Mouse (Mus musculus) liver, adult (tissue): ENCODE results near the gene Pitpnc1.

Experiments
- GATA4 ChIP-seq: IDR thresholded peaks from 2 replicates; pipeline ENCODE4 v1.6.1; 2014; ENCODE audit warnings: mild to moderate bottlenecking, low read length; ENCODE audit not compliant: insufficient replicate concordance

Gene Pitpnc1

DNA sequence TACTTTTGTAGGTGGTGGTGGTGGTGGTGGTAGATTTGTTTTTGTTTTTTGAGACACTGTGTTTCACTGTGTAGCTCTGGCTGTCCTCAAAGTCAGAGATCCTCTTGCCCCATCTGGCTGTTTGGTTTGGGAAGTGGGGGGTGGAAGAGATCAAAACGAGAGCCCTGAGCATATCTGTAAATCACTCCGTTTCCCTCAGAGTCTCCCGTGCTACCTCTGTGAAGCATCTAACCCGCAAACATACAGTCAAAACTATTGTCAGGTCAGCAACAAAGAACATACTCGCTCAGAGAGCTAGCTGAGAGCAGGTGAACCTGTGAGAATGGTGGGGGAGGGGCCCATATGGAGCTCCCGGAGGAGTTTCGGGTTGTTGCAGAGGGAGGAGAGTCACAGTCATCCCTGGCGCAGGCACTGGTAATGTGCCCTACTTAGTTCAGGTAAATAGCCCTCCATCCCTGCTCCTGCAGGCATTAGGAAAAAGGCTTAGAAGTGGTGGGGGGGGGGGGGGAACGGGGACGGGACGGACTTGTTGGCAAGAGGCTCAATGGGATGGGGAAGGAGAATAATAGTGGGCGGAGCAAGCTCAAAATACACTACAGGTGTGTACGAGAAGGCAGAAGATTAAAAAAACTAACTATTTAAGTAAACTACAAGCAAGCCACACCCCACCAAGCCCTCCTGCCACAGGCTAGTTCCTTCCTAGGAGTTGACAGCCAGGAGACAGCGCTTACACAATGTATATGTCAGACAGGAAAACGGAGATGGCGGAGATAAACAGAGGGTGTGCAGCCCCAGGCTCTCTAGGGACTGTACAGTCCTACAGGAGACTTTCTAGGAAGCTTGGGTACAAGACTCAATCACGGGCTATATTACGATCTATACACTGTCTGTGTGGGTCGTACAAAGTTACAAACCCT, 15.7 kb downstream of the Pitpnc1 start:
- TF ChIP-seq GATA4, result no peak

DNA sequence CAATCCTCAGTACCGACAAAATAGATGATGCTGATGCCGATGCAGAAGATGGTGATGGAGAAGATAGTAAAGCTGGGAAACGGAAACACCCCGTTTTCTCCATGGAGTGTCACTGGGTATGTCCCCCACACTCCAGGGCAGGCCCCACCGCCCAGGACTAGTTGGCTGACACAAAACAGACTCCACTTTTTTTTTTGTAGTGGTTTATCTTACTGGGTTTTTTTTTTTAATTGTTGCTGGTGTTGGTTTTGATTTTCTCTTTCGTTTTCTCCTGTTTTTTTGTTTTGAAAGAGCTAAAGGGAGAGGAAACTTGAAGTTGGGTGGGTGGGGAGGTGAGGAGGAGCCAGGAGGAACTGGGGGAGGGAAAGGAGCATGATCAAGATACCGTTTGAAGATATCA, 18.4 kb downstream of the Pitpnc1 start:
- TF ChIP-seq GATA4, result no peak

DNA sequence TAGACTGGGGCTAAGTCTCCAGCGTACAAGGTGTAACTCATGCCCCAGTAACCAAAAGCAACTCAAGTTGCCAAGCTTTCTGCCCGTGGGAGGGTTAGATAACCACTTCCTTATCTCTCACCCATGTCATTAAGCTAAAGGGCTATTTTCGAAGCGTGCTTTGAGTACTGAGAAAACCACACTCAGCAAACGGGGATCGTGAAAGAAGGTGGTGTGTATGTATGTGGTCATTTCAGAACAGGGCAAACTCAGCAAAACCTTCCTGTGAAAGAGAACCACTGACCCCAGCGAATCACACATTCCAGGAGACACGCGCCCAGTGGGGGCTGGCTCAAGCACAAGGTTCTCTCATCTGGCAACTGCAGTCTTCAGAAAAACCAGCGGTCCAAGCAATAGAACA, 19.4 kb downstream of the Pitpnc1 start:
- TF ChIP-seq GATA4, result peak; percentile 71; the same call in 1 of the 2 replicates

DNA sequence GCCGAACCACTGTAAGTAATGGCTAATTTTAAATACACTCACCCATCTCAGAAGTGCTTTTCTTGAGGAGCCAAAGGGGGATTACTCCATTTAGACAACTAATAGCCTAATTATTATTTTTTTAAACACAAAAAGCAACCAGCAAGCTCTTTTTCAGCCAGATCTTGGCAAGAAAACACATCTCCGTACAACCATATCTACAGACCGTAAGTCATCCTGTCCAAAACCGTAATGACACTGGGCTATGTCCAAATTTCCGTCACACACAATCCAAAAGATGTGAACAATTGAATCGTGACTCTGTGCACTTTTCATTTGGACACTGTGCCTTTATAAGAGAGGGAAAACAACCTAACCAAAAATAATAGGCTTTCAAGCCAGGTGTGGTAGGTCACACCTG, 20.4 kb downstream of the Pitpnc1 start:
- TF ChIP-seq GATA4, result peak; percentile 60; the same call in 1 of the 2 replicates

DNA sequence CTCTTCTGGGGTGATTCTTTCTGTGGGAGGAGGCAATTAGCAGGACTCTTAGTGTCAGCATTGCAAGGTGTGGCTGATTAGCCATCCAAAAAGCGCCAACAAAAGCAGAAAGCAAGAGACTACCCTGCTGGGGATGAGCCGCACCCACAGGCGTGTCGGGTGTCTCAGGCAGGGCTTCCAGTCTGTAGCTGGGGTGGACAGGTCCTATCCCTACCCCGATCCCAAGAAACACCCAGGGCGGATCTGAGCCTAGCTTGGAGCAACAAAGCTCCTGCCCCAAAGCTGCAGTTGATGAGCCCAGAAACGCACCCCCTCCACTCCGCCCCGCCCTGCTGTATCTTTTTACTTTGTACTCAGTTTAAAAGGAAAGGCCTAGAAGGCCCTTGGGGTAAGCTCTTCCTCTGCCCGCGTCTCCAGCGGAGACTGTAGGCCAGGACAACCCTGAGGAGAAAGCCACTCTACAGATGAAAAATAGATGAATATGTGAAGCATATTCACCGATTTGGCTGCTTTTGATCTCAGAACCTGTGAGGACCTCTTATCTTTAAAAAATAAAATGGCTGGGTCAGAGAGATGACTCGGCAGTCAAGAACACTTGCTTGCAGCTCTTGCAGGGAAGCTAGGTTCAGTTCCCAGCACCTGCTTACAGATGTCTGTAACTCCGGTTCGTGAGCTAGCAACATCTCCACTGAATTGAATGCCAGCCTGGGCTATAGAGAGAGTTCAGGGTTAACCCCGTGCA, 21.2 kb downstream of the Pitpnc1 start:
- no peak for TF ChIP-seq GATA4

DNA sequence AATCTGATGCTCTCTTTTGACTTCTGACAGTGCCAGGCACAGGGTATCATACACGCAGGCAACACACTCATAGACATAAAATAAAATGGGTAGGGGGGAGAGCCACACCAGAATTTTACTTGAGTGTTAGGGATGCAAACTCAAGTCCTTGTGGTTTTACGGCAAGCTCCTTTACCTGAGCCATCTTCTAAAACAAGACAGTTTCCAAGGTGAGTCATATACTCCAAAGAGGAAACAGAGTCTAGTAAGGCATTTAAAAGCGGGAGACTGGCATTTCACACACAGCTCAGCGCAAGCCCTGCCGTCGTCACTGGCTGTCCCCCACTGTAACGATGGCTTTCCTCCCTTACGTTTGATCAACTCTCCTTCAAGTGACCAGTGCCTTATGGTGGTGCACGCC, 22.6 kb downstream of the Pitpnc1 start:
- TF ChIP-seq GATA4, result no peak

DNA sequence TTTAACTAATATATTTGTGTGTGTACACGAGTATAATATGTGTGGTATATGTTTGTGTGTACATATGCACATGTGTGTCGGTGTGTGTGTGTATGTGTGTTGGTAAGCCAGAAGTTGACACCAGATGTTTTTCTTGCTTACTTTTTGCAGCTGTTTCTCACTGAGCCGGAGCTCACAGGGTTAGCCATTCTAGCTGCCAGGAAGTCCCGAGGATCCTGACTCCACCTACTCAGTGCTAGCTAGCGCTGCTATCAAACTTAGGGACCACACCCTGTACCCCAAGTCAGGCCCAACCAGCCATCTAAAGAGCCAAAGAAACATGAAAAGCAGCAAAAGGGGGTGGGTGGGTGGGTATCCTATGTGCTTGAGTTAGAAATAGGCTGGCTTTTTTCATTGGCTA, 23.1 kb downstream of the Pitpnc1 start:
- TF ChIP-seq GATA4, result no peak

DNA sequence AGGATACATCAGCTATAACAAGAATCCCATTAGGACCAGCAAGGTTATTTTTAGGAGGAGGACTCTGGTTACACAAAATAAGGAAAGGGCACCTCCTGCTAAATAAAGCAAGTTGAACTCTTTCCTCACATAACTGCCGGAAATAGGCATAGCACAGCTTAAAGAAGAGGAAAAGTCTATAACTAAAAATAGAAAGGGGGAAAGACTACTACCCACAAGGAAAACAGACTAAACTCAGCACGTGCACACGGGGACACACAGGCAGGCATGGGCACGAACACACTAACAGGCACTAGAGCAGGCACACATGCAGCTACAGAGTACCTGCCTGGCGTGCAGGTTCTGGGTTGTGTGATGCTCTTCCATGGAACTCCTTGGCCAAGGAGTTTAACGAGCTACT, 23.8 kb downstream of the Pitpnc1 start:
- no peak for TF ChIP-seq GATA4

DNA sequence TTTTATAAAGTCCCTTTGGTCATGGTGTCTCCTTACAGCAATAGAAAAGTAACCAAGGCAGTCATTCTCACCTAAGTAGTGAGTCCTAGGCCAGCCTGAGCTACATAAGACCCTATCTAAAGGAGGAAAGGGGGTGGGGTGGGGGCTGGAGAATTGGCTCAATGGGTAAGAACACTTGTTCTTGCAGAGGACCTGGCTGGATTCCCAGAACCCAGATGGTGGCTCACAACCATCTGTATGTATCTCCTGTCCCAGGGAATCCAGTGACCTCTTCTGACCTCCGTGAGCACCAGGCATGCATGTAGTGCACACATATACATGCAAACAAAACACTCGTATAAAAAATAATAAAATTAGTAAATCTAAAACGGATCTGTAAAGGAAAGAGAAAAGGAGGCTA, 24.8 kb downstream of the Pitpnc1 start:
- no peak for TF ChIP-seq GATA4

DNA sequence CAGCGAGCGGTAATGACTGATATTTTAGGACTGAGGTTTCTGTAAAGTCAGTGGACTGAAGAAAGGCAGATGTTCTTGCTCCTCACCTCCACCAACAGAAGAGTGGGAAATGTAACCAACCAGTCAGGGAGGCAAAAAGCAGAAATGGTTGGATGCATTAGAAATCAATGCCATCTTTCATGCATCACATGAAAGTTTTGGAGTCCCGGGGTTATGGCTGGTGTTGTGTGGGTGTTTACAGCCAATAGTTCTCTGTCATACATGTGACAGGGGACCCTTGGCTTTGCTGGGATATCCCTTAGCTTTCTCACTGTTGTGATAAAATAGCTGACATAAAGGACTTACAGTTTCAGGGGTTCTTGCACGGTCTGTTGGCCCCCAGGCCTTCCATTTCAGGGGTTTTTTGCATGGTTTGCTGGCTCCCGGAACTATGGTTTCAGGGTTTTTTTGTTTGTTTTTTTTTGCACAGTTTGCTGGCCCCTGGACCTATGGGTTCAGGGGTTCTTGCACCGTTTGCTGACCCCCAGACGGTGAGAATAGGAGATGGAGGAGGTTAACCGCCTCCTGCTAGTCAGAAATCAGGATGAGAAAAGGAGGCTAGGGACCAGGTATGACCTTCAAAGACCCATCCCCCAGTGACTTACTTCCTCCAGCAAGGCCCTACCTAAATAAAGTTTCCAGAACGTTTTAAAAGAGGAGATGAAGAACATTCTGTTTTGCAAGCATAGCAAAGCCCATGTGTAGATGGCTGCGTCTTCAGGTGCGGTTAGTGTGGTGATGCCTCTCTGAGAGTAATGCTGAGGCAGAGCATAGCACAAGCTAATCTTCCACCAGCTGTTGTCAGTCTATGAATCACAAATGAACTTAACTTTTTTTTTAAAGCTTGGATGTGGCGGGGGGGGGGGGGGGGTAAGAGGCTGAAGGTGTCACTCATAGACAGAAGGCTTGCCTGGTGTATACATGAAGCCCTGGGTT, 27.1 kb downstream of the Pitpnc1 start:
- TF ChIP-seq GATA4, result no peak

DNA sequence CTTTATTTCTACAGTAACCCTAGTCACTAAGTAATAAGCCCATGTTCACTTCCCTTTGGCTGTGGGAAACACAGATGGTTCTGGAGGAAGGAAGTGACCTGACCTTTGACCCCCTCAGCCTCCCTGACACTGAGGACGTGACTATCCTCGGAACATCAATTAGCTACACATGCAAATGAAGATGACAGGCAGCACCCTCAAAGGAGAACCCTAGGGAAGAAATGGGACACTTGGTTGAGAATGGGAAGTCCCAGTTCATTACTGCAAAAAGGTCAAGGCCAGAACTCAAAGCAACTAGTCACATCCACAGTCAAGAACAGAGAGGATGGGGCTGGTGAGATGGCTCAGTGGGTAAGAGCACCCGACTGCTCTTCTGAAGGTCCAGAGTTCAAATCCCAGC, 29.4 kb downstream of the Pitpnc1 start:
- TF ChIP-seq GATA4, result no peak

DNA sequence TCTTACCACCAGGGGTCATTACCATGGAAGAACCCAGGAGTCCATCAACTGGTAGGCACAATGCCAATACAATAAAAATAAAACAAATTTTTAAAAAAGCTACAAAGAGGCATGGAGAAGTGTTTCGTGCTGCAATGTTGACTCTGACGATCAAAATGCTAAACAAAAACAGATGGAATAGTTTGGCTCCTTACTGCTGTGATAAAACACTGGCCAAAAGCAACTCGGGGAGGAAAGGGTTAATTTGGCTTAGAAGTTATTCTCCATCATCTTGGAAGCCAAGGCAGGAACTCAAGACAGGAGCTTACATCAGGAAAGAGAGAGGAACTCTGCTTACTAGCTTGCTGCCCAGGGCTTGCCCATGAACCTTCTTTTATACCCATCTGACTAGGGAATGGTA, 32.4 kb downstream of the Pitpnc1 start:
- TF ChIP-seq GATA4, result no peak

DNA sequence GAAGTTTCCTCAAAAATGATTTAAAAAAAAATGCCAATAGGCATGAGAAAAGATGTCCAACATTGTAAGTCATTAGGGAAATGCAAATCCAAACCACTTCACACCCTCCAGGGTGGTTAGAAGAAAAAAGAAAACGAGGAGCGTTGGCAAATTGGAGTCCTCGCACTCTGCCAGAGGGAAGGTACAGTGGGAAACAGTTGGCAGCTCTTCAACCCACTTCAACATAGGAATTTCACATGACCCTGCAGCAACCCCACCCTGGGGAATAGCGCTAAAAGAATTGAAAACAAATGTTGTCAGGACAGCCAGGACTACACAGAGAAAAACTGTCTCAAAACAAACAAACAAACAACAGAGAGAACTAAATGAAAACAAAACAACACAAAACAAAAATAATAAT, 32.8 kb downstream of the Pitpnc1 start:
- no peak for TF ChIP-seq GATA4

DNA sequence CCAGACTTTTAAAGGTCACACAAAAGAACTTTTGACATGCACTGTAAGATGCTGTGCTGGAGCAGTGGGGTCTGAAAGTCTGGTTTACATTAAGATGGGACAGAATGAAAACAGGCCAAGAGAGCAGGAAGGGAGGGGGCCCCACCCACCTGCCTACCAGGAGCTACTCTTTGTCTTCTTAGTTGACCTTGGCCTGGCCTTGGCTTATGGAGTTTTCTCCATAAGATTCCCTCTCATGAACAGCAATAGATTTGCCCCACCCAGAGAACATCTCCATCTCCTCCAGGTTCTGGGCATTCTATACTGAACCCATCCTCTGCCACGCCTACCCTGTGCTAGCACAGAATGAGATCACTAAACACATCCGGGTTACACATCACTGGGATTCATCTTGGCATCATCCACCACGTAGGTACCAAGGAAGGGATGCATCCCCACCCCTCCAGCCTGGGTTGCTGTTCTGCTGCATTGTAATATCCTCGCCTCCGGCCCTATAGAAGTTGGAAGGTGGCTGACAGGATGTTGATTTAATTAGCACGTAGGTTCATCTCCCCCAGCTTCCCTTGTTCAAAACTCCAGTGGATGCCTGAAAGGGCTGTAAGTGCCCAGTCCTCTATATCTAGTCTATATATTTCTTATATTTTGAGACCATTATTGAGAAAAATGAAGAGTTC, 34.6 kb downstream of the Pitpnc1 start:
- TF ChIP-seq GATA4, result no peak
